Mouse (Mus musculus) B cell, adult 2 months (primary cell): ENCODE data around the gene Rnf157.

ENCODE experiments used
- DNase-seq, 2 experiments: peaks; one replicate each; pipeline ENCODE4 v3.0.0; 2022

Gene Rnf157

DNA sequence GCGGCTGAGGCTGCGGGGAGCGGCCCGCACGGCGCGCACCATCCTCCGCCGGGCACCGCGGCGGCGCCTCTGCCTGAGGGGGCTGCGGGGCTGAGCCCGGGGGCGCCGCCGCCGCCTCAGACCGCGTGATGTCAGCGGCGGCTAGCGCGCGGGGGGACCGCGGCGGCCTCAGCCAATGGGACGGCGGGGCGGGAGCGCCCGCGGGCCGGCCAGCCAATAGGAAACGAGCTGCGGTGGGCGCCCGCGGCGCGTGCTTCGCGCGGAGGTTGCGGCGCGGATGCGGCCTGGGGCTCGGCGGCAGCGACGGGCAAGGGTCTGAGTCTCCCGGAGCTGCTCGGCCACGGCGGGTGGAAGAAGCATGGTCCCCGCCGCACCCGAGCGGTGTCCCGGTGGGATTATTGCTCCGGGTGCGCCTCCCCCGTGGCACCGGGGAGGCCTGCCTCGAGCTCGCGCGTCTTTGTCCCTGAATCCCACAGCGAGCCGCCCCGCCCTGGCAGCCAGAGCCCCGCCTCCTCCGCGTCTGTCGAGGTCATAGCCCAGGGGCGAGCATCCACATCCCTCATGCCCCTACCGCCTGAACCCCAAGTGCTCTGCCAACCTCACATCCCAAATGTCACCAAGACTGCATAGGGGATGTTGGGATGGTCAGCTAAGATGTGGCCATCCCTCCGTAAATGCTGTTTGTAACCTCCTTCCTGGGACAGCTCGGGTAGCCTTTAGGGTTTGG, at the start of gene Rnf157:
Gene Rnf157, minus strand, starts transcription at position 129 of the 727 bp plus-strand sequence.
- DNase-seq: peak; percentile 80 to 84

- no peak for DNase-seq
Observed at GRCm38 (mm10) chr11:116459786-116460185, 47.0 kb upstream of the Rnf157 start.

- no peak for DNase-seq
Observed at GRCm38 (mm10) chr11:116456234-116456633, 43.4 kb upstream of the Rnf157 start.

GRCm38 (mm10) chr11:116453889-116454288, 41.1 kb upstream of the Rnf157 start:
- DNase-seq: peak; percentile 61 to 64

DNA sequence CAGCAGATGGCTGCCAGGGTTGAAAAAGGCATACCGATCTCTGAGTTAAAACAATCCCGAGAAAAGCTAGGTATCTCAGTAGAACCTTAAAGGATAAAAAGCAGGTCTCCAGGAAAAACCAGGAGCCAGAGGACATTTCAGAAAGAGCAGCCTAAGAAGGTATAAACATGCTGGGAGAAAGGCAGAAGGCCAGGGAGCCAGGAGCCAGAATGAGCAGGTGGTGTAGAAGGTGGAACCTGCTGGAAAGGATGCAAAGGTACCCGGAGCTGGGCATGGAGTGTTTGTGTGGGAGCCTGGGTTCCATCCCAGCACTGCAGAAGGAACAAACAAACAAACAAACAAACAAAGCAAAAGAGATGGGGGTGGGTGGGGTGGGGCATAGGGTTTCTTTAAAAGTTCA, 36.5 kb upstream of the Rnf157 start:
- DNase-seq: no peak

DNA sequence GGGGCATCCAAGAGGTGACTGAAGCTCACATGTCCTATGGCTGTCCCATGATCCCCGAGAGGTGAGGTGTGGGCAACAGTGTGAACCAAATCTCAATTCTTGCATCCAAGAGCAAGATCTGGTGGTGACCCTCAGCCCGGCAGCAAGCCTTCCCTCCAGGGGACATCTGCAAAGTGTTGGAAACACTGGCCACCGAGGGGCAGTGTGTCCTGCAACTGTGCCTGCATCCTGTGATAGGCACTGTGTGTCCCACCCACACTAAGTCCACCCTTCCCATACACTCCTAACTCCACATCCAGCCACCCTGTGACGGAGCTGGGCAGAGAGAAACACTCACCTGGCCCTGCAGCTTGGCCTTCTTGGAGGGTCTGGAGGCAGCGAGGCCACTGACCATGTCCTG, 35.0 kb upstream of the Rnf157 start:
- no peak for DNase-seq

GRCm38 (mm10) chr11:116446308-116446887, 33.6 kb upstream of the Rnf157 start:
- no peak for DNase-seq

DNA sequence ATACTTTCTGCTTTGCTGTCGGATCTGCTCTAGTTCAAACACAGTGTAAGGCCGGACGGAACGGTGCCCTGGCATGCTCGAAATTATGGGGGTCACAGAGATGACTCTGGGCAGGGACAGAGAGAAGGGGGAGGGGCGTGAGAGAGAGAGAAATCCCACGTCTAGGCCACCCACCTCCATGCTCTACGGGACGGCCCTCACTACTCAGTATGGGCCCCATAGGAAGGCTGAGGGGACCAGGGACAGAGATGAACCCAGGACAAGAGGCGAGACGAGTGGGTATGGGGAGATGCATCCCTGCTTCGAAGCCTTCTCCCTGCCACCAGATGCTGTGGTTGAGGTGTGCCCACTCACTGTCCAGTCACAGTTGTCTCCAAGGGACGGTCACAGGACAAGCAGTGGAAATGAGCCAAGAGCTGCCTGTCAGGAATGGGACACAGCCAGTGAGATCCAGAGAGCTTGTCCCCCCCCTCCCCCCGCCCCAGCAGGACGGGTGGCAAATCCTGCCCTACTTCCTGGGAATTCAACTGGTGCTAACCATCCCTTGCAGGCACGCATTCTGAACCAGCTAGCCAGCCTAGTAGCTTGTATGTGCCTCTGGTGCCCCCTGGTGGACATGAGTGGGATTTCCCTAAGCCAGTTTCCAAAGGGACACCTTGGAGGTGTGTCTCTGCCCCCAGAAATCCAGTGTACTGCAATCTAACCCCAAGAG, 32.9 kb upstream of the Rnf157 start:
- DNase-seq: peak; percentile 98

GRCm38 (mm10) chr11:116443935-116444334, 31.1 kb upstream of the Rnf157 start:
- DNase-seq: no peak

- no peak for DNase-seq
Observed at GRCm38 (mm10) chr11:116443311-116443710, 30.5 kb upstream of the Rnf157 start.

DNA sequence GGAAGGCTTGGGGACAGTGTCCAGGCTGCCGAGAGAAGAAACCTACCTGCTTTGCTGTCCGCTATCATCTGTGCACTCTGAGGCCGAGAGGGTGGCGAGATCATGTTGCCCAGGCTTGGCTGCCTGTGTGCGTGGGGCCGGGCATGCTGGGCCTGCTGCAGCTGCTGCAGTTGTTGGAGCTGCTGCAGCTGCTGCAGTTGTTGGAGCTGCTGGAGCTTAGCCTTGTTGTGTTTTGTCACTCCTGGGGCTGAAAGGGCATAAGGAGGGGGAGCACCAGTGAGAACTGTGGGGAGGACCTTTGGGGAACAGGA, 30.0 kb upstream of the Rnf157 start:
- DNase-seq: no peak

GRCm38 (mm10) chr11:116442129-116442866, 29.5 kb upstream of the Rnf157 start:
- DNase-seq: no peak

DNA sequence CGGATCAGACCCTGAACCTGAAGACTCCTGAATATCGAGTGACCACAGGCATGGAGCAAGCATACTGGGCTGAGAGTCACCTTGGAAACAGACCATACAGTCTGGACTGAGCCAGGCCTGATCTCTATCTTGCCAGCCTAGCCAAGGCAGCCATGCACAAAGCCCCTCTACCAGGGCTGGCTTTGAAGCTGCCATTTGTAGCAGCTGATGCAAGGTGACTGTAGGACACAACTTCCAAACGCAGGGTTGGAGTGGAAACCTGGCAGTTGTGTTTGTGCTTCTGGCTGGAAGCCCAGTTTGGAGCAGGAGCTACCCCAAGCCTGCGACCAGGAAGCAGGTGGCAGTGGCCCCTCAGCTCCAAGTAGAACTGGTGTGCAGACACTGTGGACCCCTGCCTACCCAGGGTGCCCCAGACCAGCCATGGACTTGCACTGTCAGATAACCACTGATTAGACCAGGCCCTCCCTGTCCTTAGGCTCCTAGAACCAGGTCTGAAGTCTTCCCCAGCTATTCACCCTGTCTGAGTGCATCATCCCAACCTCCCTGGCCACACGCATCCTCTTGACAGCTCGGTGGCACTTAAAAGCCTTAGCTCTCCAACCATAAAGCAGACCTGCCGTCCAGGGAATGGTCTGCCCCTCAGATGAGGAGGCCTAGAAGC, 27.7 kb upstream of the Rnf157 start:
- no peak for DNase-seq

DNA sequence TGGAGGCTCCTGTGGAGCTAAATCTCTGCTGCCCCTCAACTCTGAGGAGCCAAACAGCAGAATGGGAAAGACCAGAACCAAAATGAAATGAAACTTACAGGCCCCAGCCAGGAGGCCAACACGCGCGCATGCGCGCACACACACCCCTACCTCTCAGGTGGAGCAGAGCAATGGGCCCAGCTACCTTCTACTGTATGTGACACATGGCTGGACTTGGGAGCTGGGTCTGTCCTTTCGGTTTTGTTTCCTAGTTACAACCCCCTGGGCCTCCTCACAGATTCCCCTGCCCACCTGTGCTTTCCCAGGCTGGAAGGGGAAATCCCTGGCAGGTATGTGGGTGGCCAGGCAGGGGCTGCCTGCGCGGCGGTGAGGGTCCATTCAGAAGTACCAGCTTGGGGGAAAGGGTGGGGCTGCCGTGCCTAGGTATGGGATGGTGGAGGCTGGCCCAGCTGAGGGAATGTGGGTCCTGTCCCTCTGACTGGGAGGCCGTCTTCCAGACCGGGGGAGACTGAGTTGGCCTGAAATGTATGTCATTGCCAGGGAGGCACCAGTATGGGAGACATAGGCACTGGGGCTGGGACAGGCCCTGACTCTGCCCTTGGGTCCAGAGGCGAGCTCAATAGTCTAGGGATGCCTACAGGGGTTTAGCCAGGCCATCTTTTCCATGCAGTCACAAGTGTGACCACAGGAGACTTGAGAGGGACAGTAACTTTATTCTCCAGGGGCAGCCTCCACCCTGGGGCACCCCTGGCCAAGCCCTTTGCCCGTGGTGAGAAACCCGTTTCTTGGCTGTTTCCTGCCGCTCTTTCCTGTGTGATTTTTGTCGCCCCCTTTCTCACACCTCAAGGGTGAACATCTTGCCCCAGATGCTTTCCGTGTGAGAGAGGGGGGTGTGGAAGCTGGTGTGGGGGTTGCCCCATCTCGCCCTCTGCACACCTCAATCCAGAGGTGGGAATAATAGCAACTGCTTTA, 26.7 kb upstream of the Rnf157 start:
- peak; percentile 54 to 58 for DNase-seq

DNA sequence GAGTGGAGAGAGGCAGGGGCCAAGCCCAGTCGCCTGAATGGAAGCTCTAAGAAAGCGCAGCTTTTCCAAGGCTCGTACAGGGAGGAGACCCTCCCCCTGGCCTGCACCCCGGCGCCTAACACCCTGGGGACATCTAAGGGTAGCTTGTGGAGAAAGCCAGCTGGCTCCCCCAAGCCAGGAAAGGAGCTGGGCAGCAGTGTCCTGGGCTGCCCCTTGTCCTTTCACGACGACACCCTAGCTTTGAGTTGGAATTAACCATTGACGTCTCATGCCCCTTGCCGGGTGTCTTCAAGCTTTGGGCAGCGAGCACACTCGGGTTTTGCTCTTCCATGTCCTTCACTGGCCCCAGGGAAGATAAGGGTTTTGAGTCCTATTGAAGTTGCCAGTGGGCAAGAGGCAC, 24.7 kb upstream of the Rnf157 start:
- DNase-seq: no peak

DNA sequence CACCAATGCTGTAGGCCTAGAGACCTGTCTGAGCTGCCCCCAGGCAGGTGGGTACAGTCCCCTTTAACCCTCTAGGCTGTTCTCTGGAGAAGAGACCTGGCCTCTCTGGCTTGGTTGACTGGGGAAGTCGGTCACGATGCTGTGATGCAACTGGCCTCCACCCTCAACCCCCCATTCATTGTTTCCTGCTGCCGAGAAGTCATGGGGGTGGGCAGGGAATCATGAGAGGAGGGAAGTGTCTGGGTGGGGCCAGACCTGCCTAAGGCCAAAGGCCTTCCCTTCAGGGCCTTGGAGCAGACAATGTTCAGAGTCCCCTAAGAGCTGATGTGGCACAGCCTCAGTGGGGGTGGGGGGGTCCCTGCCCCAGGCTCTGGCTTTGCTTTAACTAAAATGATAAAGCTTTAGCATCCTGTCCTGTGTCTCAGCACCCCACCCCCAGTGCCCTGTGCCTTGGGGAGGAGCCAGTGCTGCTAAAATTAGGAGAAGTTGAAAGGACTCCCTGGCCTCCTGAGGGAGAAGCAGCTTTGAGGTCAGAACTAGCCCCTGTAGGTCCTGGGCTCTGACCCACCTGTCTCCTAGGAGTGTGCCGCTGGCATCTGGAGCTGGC, 24.0 kb upstream of the Rnf157 start:
- DNase-seq: peak; percentile 37 to 40

- no peak for DNase-seq
Observed at GRCm38 (mm10) chr11:116435992-116436724, 23.3 kb upstream of the Rnf157 start.

GRCm38 (mm10) chr11:116434967-116435752, 22.3 kb upstream of the Rnf157 start:
- no peak for DNase-seq

GRCm38 (mm10) chr11:116434287-116434966, 21.6 kb upstream of the Rnf157 start:
- DNase-seq: peak; percentile 62 to 64
